Mouse (Mus musculus) kidney, postnatal 25 days (tissue): ENCODE measurements around the gene Mcm7.
A peak's percentile ranks its signal among the peaks of the same experiment; 100 is the strongest.

Experiments
- DNase-seq, 2 experiments: peaks; one replicate each; pipeline ENCODE4 v3.0.0; 2021; ENCODE audit warnings: mixed read lengths in 2 of 2

The Mcm7 gene

DNA sequence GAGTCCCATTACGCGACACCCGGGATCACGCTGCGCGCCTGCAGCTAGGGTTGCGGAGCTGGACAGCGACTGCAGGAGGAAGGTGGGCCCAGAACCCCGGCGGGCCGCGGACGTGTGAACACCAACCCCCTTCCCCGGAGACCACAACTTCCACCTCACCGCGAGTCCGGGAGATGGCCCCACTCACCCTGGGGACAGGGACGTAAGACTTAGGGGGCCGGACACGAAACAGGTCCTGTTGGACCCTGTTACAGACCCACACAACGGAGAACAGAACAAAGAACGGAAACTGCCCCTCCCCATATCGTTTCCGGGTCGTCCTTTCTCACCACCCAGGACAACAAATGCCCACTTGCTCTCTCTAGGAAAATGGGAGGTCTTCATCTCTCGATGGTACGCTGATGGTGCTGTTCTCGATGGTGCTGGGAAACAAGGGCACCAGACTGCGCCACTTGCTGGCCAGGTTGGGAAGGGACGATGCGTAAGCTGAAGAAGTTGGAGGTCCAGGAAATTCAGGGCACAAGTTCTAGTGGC is 16.7 kb downstream of the Mcm7 start, which contains the start of gene Zfp113:
TSS of gene Zfp113 (minus strand) at position 302 of the 534 bp plus-strand sequence.
- peak; percentile 92 to 94 for DNase-seq

DNA sequence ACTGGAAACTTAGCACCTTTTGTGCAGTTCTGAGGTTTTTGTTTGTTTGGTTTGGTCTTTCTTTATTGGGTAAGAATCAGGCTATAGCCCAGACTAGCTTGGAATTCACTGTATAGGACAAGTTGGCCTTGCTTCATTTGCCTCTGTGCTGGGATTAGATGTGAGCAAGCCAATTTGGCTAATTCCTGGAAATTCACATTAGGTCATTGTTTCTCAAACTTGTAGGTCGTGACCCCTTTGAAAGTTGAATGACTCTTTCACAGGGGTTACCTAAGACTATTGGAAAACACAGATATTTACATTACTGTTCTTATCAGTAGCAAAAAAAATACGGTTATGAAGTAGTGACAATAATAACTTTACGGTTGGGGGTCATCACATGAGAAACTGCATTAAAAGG is 17.8 kb downstream of the Mcm7 start:
- DNase-seq: no peak

DNA sequence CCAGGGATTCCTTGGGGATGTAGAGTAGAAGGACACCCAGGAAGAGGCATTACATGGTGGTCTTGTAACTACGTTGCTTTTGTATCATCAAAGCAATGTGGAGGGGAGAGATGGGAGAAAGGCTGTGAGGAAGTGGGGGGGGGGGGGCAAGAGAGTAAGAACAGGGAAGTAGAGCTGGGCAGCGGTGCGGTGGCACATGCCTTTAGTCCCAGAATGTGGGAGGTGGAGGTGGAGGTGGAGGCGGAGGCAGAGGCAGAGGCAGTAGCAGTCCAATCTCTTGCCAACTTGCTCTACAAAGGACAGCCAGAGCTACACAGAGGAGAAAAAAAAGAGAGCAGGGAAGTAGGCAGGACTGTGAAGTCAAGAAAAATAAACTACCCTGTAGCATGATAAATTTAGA is 33.6 kb downstream of the Mcm7 start:
- DNase-seq: no peak

DNA sequence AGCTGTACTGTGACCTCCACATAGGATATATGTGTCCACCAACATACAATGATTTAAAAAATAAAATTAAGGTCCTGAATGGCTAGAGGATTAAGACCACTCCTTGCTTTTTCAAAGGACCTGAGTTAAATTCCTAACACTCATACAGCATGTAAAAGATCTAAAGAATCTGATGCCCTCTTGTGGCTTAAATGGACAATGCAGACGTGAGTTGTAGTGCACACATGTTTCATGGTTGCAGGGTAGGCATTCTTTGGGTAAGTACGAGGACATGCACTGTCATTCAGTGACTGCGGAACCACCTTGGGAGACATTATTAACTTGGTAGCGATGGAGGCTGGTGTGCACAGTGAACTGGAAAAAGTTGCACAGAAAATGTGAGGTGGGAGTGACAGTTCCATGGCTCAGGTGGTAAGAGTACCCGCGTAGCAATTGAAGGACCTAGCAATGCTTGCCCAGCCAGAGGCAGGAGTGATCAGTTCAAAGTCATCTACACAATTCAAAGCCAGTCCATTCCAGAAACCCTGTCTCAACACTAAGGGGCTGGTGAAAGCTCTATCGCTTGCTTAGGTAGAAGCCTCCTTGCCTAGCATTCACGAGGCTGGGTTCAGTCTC is 34.2 kb downstream of the Mcm7 start:
- peak in 1 of 2 experiments; percentile 78 for DNase-seq

DNA sequence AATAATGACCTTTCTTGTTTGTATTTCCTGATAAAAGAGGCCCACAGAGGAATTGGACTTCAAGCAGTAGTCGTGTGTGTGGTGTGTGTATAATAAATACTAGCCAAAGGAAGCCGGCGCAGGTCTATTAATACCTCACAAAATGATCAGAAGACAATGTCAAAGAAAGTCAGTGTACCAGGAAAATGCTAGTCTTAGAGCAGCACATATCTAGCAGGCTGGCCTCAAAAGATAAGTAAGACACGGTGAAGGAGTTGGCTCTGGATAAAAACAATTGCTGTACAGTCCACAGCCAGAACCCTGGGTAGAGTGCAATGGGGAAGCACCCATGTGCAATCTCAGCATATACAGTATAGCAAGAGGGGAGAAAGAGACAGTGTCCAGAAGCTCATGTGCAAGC is 35.0 kb downstream of the Mcm7 start:
- DNase-seq: no peak

DNA sequence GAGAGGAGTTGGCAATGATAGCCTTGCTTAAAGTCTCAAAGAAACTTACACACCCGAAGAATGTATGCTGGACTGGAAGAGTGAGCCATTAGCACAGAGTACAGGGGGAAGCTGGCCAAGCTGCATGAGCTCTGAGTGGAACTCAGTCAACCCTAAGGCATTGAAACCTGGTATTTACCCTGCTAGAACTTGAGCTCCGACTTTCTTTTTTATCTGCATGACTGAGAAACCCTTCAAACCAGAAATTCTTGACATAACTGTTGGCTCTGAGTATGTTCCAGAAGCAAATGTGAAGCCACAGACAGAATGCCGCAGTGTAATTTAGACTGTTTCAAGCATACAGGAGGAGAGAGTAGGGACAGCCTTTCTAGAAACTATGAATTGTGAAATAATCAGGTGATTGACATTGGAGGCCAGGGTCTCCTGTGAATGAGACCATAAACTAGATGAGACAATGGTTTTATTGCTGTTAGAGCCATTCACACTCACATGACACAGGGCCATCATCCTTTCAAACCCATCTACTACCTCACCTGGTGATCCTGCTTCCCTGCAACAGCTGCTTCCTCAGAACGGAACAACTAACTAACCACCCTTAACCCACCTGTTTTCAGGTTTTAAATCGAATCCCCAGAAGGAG is 39.7 kb downstream of the Mcm7 start:
- peak; percentile 56 to 68 for DNase-seq

DNA sequence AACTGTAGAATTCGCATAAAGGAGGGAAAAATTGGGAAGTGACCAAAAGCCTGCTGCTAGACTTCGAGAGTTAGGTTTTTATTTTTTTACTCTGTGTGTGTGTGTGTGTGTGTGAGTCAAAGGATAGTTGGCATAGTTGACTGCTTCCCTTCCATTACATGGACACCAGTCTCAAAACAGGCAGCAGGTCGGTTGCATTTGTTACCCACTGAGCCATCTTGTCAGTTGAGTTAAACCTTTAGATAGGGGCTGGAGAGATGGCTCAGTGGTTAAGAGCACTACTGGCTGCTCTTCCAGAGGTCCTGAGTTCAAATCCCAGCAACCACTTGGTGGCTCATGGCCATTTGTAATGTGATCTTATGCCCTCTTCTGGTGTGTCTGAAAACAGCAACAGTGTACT is 54.2 kb downstream of the Mcm7 start:
- DNase-seq: no peak

DNA sequence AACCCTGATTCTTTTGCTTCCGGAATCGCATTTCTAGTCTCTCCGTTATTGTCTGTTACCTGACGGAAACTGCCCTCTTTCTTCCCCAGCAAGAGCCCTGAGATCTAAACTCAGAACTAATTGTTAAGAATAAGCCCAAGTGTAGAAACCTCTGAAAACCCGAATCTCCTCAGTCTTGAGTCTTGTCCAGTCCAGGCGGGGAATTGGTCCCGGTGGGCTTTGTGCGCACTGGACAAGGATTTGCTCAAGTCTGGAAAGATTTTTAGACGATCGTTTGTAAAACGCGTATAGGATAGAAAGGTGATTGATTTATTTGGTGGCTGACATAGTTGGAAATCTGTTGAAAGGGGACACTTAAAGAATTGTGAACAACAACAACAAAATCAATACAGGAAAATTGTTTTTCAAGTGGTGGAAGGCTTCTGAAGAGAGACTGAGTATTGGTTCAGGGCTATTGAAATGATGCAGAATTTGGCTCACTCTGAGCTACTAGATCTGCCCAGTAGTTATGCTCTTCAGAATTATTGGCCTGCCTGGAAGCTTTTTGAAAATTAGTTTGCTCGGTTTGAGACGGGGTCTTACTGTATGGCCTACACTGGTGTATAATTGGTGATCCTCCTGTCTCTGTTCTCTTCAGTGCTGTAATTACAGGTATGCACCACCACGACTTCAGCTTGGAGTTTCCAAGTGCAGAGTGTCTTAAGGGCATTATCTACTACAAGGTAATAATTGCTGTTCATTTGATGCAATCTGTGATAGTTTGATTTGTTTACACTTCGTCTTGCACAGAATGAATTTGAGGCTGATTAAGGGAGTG is 54.8 kb downstream of the Mcm7 start:
- DNase-seq: no peak

DNA sequence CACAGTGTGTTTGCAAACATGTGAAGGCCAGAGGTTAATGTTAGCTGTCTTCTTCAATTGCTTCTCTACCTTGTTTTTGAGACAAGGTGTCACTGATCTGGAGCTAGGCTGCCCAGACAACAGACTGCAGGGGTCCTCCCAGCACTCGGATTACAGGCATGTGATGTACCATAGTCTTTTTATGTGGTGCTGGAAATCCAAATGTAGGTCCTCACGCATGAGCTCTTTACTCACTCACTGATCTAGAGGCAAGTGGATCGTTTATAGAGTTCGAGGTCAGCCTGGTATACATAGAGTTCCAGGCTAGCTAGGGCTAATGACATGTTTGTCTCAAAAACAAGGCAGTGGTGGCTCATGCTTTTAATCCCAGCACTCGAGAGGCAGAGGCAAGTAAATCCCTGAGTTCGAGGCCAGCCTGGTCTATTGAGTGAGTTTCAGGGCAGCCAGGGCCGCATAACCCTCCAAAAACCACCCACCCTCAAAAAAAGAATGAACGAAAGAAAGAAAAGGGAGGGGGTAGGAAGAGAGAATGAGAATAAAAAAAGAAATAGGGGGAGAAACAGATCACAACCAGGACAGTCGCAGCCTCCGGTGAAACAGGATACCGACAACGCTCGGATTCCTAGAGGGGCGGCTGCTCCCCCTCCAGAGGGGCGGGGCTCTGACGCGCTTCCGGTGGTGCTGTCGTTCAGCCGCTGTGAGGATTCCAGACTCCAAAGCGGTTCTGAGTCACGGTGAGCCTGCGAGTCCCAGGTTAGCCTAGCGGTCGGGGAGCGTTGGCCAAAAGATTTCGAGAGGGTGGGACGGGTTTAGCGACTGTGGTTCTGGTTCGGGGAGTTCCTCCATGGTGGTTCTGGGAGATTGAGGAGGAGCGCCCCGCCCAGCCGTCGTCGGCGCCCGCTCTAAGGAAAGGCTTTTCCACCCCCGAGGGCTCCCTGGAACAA is 55.7 kb downstream of the Mcm7 start, which contains the start of gene Zscan21:
TSS of gene Zscan21 (plus strand) at position 649 of the 944 bp plus-strand sequence.
- peak; percentile 89 to 94 for DNase-seq
